Mouse (Mus musculus) bone marrow, adult 2 months (tissue): ENCODE results near the gene Emc10.

Source experiments
- CTCF ChIP-seq: fragments of 200-500 bp; IDR thresholded peaks from 2 replicates; pipeline ENCODE4 v1.5.1; 2011; ENCODE audit warnings: low read length, control low read depth; ENCODE audit not compliant: control insufficient read depth, insufficient read depth
- POLR2A ChIP-seq: fragments of 200-500 bp; IDR thresholded peaks from 2 replicates; pipeline ENCODE4 v1.6.1; 2011; ENCODE audit warnings: low read depth, mild to moderate bottlenecking, control low read depth, low read length, borderline replicate concordance; ENCODE audit not compliant: control insufficient read depth

GRCm38 (mm10) chr7:44500046-44500445, 3.7 kb upstream of the Emc10 start:
- no peak for TF ChIP-seq POLR2A
- TF ChIP-seq CTCF = no peak
